Comparison of ENCODE assay signal across 23 mouse cellular contexts in the genomic region with DNA sequence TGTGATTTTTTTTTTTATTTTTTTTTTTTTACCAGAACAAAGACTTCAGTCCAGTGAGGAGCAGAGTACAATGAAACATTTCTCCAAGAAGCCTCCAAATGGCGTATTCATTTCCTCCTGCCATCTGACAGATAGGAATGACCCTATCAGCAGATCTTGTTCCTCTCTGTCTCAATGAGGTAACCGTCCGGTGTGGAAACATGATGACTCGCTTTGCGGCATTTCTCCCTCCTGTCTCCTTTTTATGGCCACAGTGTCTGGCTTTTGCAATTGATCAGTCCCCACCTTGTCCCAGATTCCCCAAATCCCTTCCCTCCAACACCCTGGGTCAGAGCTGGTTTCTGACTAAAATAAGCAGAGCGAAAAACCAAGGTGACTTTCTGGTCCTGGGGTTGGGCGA.
DNase-seq lines count a peak whose midpoint lies in the region; ATAC-seq and TF ChIP-seq lines count a peak whose summit lies in the region.
"Had no signal": no experiment of that assay in that cellular context is flagged by ENCODE, and none has a peak within 500 bp of the region (broad histone marks: within the 10 kb centered on the region; RNA-seq: fewer than 3 reads in every experiment).

No protein-coding gene starts in this region.

- H3K9ac ChIP-seq in lung, postnatal 0 days (replicated peaks; ENCODE audit: low read depth): no peak overlapping the region
- H3K9ac ChIP-seq: hindbrain, embryonic 14.5 days; limb, embryonic 13.5 days; liver, embryonic 15.5 days; neural tube, embryonic 13.5 days had no signal

- TF ChIP-seq CTCF in lung, postnatal 0 days (IDR thresholded peaks at IDR 0.05): no peak

- no peak overlapping the region for H3K4me2 ChIP-seq in lung, postnatal 0 days (replicated peaks; ENCODE audit: low read depth, low read length)
- H3K4me2 ChIP-seq: hindbrain, embryonic 14.5 days; limb, embryonic 13.5 days; liver, embryonic 15.5 days; neural tube, embryonic 13.5 days had no signal

- no peaks in the 10 kb centered on the region for H3K9me3 ChIP-seq in lung, postnatal 0 days (ENCODE audit: low read length)
- H3K9me3 ChIP-seq: forebrain, embryonic 10.5 days; limb, embryonic 13.5 days; liver, embryonic 15.5 days; neural tube, embryonic 13.5 days had no signal

- ATAC-seq in lung, postnatal 0 days: no peak
- 0 out of 2 replicates have a peak, but pooled peaks have one; percentile 36 for ATAC-seq in common myeloid progenitor, adult 5-6 weeks (replicated peaks; ENCODE audit: low read depth, poor library complexity, severe bottlenecking)
- ATAC-seq: forebrain, embryonic 16.5 days; inflammation-experienced regulatory T-cells, adult 6 months had no signal

- DNase-seq in lung, postnatal 0 days (ENCODE audit: low spot score): peak; percentile 42
- DNase-seq in lung, postnatal 10 days: no peak
- DNase-seq in lung, postnatal 36 days: peak; percentile 53
- DNase-seq in urinary bladder, adult 18-20 months (ENCODE audit: low spot score in 2 of 2): no peak
- DNase-seq in right cerebral cortex, adult 18-20 months: no peak
- no peak for DNase-seq in layer of hippocampus, postnatal 10 days (ENCODE audit: low spot score in 2 of 2)
- DNase-seq: adrenal gland, postnatal 25 days; cerebellum, adult 11 months; cerebellum, adult 9-11 months; gastrocnemius, postnatal 25 days; heart, postnatal 4 days; kidney, adult 18-20 months; midbrain, embryonic 14.5 days; thymus, adult 18-20 months; thymus, postnatal 36 days had no signal

- 81% methylated on average over 7 of the region's 7 CpGs for WGBS in lung, postnatal 0 days

- H3K27ac ChIP-seq in lung, postnatal 0 days (ENCODE audit: low read length): no peak overlapping the region
- H3K27ac ChIP-seq: forebrain, embryonic 10.5 days; hindbrain, embryonic 14.5 days; limb, embryonic 13.5 days; liver, embryonic 15.5 days; neural tube, embryonic 13.5 days had no signal

- H3K4me3 ChIP-seq in lung, postnatal 0 days (ENCODE audit: low read depth, low read length): no peak overlapping the region
- H3K4me3 ChIP-seq: forebrain, embryonic 10.5 days; limb, embryonic 13.5 days; liver, embryonic 15.5 days; neural tube, embryonic 13.5 days had no signal

- no peak for TF ChIP-seq EP300 in lung, postnatal 0 days (IDR thresholded peaks at IDR 0.05)

- H3K27me3 ChIP-seq in lung, postnatal 0 days (replicated peaks; ENCODE audit: insufficient read depth, low read length): no peaks in the 10 kb centered on the region
- H3K27me3 ChIP-seq: limb, embryonic 13.5 days; liver, embryonic 15.5 days; neural tube, embryonic 13.5 days had no signal

- H3K36me3 ChIP-seq in lung, postnatal 0 days (ENCODE audit: insufficient read depth, low read length): no peaks in the 10 kb centered on the region
- H3K36me3 ChIP-seq: forebrain, embryonic 10.5 days; limb, embryonic 13.5 days; liver, embryonic 15.5 days; neural tube, embryonic 13.5 days had no signal

- no peaks in the 10 kb centered on the region for H3K4me1 ChIP-seq in lung, postnatal 0 days (ENCODE audit: insufficient read depth, low read depth, low read length)
- H3K4me1 ChIP-seq: forebrain, embryonic 10.5 days; liver, embryonic 15.5 days; neural tube, embryonic 13.5 days had no signal

Comparison
In these comparisons a context has a peak if more than half of its experiments do, and no peak if none do; other contexts are left out.
1. DNase-seq: peak in lung, postnatal 0 days (single experiment) and lung, postnatal 36 days (single experiment); none in lung, postnatal 10 days (single experiment), urinary bladder, adult 18-20 months (0 of 2), right cerebral cortex, adult 18-20 months (single experiment) and layer of hippocampus, postnatal 10 days (0 of 2).